ENCODE assay signal across 8 mouse cellular contexts in genomic region chr6:22025584-22026357, GRCm38 (mm10). TPM values are rescaled to one million over a fixed set of nuclear protein-coding genes. Genes with fewer than 3 reads are reported as not detected.
A peak's percentile ranks its signal among the peaks of the same experiment; 100 is the strongest.
DNase-seq lines count a peak whose midpoint lies in the region; ATAC-seq and TF ChIP-seq lines count a peak whose summit lies in the region.

No protein-coding gene starts in this region.

- peak overlapping the region; percentile 29 for H3K4me3 ChIP-seq in lung, adult 2 months (replicated peaks; ENCODE audit: extremely low read depth, low read depth, low read length)
- peak overlapping the region; percentile 27 for H3K4me3 ChIP-seq in forebrain, embryonic 16.5 days (replicated peaks; ENCODE audit: low read length)
- H3K4me3 ChIP-seq in liver, embryonic 11.5 days (ENCODE audit: low read depth, low read length), result peak overlapping the region; percentile 13
- H3K4me3 ChIP-seq in stomach, embryonic 15.5 days (replicated peaks), result no peak overlapping the region

- no peaks in the 10 kb centered on the region for H3K27me3 ChIP-seq in forebrain, embryonic 16.5 days (replicated peaks; ENCODE audit: control insufficient read depth, insufficient read depth, low read length)
- H3K27me3 ChIP-seq in liver, embryonic 11.5 days (replicated peaks; ENCODE audit: control insufficient read depth, insufficient read depth, low read length), result no peaks in the 10 kb centered on the region
- H3K27me3 ChIP-seq in stomach, embryonic 15.5 days (replicated peaks), result no peaks in the 10 kb centered on the region

- H3K4me2 ChIP-seq in forebrain, embryonic 16.5 days (ENCODE audit: low read length), result peak overlapping the region; percentile 46
- peak overlapping the region; percentile 34 for H3K4me2 ChIP-seq in liver, embryonic 11.5 days
- H3K4me2 ChIP-seq in stomach, embryonic 15.5 days, result peak overlapping the region; percentile 38

- no peak for TF ChIP-seq POLR2A in lung, adult 2 months (IDR thresholded peaks at IDR 0.05; ENCODE audit: borderline replicate concordance, extremely low read depth, low read depth, low read length)

- H3K27ac ChIP-seq in forebrain, embryonic 16.5 days (ENCODE audit: low read length), result no peak overlapping the region
- no peak overlapping the region; the same call in 1 of the 2 replicates for H3K27ac ChIP-seq in liver, embryonic 11.5 days (ENCODE audit: low read depth, low read length)
- H3K27ac ChIP-seq in stomach, embryonic 15.5 days, result no peak overlapping the region

- 0 out of 2 replicates have a peak, but pooled peaks have one; percentile 53 for ATAC-seq in forebrain, embryonic 16.5 days
- peak; percentile 56; the same call in 1 of the 2 replicates for ATAC-seq in liver, embryonic 11.5 days (replicated peaks; ENCODE audit: low FRiP score)
- ATAC-seq in stomach, embryonic 15.5 days (ENCODE audit: insufficient read depth, low FRiP score, low read depth), result peak; percentile 31; the same call in 1 of the 2 replicates

- no peaks in the 10 kb centered on the region for H3K9me3 ChIP-seq in forebrain, embryonic 16.5 days (ENCODE audit: control insufficient read depth, low read length)
- no peaks in the 10 kb centered on the region for H3K9me3 ChIP-seq in liver, embryonic 11.5 days (ENCODE audit: control insufficient read depth, low read length)
- no peaks in the 10 kb centered on the region for H3K9me3 ChIP-seq in stomach, embryonic 15.5 days

- H3K36me3 ChIP-seq in forebrain, embryonic 16.5 days (ENCODE audit: control insufficient read depth, insufficient read depth), result no peaks in the 10 kb centered on the region
- no peaks in the 10 kb centered on the region for H3K36me3 ChIP-seq in liver, embryonic 11.5 days (ENCODE audit: control insufficient read depth, insufficient read depth, low read length)
- no peaks in the 10 kb centered on the region for H3K36me3 ChIP-seq in stomach, embryonic 15.5 days

- no peak for TF ChIP-seq CTCF in lung, adult 2 months (IDR thresholded peaks at IDR 0.05; ENCODE audit: insufficient read depth, low read length)

- no peak overlapping the region for H3K9ac ChIP-seq in forebrain, embryonic 16.5 days (replicated peaks; ENCODE audit: low read depth, low read length)
- H3K9ac ChIP-seq in liver, embryonic 11.5 days (ENCODE audit: low read depth, low read length), result no peak overlapping the region
- H3K9ac ChIP-seq in stomach, embryonic 15.5 days, result no peak overlapping the region

- 21% methylated on average over 17 of the region's 17 CpGs for WGBS in lung, adult 2 months
- WGBS in forebrain, embryonic 16.5 days, result 9% methylated on average over 17 of the region's 17 CpGs
- 23% methylated on average over 17 of the region's 17 CpGs for WGBS in liver, embryonic 11.5 days
- WGBS in stomach, embryonic 15.5 days, result 22% methylated on average over 17 of the region's 17 CpGs

- H3K4me1 ChIP-seq in lung, adult 2 months (ENCODE audit: control insufficient read depth, insufficient read depth, low read length), result peaks cover 2% of the 10 kb centered on the region; the same call in 1 of the 2 replicates
- no peaks in the 10 kb centered on the region for H3K4me1 ChIP-seq in forebrain, embryonic 16.5 days (replicated peaks; ENCODE audit: control insufficient read depth, insufficient read depth, low read length)
- H3K4me1 ChIP-seq in liver, embryonic 11.5 days (replicated peaks; ENCODE audit: control insufficient read depth, insufficient read depth, low read length), result no peaks in the 10 kb centered on the region
- H3K4me1 ChIP-seq in stomach, embryonic 15.5 days, result no peaks in the 10 kb centered on the region

- DNase-seq in lung, adult 2 months, result no peak
- no peak for DNase-seq in lung, postnatal 10 days
- no peak for DNase-seq in liver, embryonic 11.5 days (ENCODE audit: low spot score)
- DNase-seq in thymus, postnatal 14 days, result no peak
- no peak for DNase-seq in spleen, postnatal 36 days (ENCODE audit: low spot score in 2 of 2)
- DNase-seq in right cerebral cortex, postnatal 25 days, result no peak

RNA-seq across cellular contexts. Expression of gene Cped1, which starts 40.1 kb away (rescaled TPM):
- polyA plus RNA-seq in lung, adult 2 months (2012; rRNA removed), result 23.2 and 29.4 TPM in 2 replicates
- polyA plus RNA-seq in forebrain, embryonic 16.5 days (2015; fragmentation: Nextera tagmentation; extraction: Ambion mirVana), result 3.2 and 4.4 TPM in 2 replicates
- polyA plus RNA-seq in liver, embryonic 11.5 days (2014; fragmentation: Nextera tagmentation; extraction: Ambion mirVana), result 6.9 TPM in 2 replicates
- polyA plus RNA-seq in stomach, embryonic 15.5 days (2015; fragmentation: Nextera tagmentation; extraction: Ambion mirVana), result 20.4 and 26.9 TPM in 2 replicates
